Mouse (Mus musculus) CH12.LX (cell line): ENCODE results near the gene Cpne8.

ENCODE experiments used
- BHLHE40 ChIP-seq: IDR thresholded peaks from 2 replicates; pipeline ENCODE4 v1.6.1; 2011; ENCODE audit warnings: mild to moderate bottlenecking, low read depth, low read length, improper control_type of control experiment
- CTCF ChIP-seq, 2 experiments: IDR thresholded peaks in 1 of 2; conservative IDR thresholded peaks in 1 of 2; 2 replicates each; pipeline ENCODE4 v1.5.1; 2011 to 2012; ENCODE audit warnings: low read depth in 2 of 2, low read length in 2 of 2, improper control_type of control experiment in 1 of 2, inconsistent platforms in 1 of 2, mild to moderate bottlenecking in 1 of 2, moderate library complexity in 1 of 2
- EP300 ChIP-seq: IDR thresholded peaks from 2 replicates; pipeline ENCODE4 v1.6.1; 2011; ENCODE audit warnings: low read length, improper control_type of control experiment
- ETS1 ChIP-seq: conservative IDR thresholded peaks from 2 replicates; pipeline ENCODE4 v1.6.1; 2012; ENCODE audit warnings: low read depth, mild to moderate bottlenecking, inconsistent platforms, low read length, improper control_type of control experiment, moderate library complexity
- HCFC1 ChIP-seq: IDR thresholded peaks from 2 replicates; pipeline ENCODE4 v1.6.1; 2012; ENCODE audit warnings: low read depth, mild to moderate bottlenecking, inconsistent platforms, low read length, improper control_type of control experiment
- MAFK ChIP-seq: IDR thresholded peaks from 2 replicates; pipeline ENCODE4 v1.6.1; 2011; ENCODE audit warnings: low read length, improper control_type of control experiment; ENCODE audit not compliant: insufficient replicate concordance
- MAX ChIP-seq: IDR thresholded peaks from 2 replicates; pipeline ENCODE4 v1.6.1; 2011; ENCODE audit warnings: low read length, improper control_type of control experiment
- NELFE ChIP-seq: IDR thresholded peaks from 2 replicates; pipeline ENCODE4 v1.6.1; 2011; ENCODE audit warnings: low read depth, low read length, improper control_type of control experiment
- PAX5 ChIP-seq: IDR thresholded peaks from 2 replicates; pipeline ENCODE4 v1.6.1; 2012; ENCODE audit warnings: low read length, inconsistent platforms, mixed read lengths
- POLR2A ChIP-seq: IDR thresholded peaks from 2 replicates; pipeline ENCODE4 v1.6.1; 2011; ENCODE audit warnings: low read depth, mild to moderate bottlenecking, improper control_type of control experiment, low read length
- POLR2AphosphoS2 ChIP-seq: IDR thresholded peaks from 2 replicates; pipeline ENCODE4 v1.6.1; 2011; ENCODE audit warnings: low read depth, low read length, improper control_type of control experiment
- TCF12 ChIP-seq: IDR thresholded peaks from 2 replicates; pipeline ENCODE4 v1.6.1; 2014; ENCODE audit warnings: low read depth, mild to moderate bottlenecking, inconsistent platforms, low read length, improper control_type of control experiment
- ZC3H11A ChIP-seq: IDR thresholded peaks from 2 replicates; pipeline ENCODE4 v1.6.1; 2012; ENCODE audit warnings: low read depth, mild to moderate bottlenecking, inconsistent platforms, low read length, improper control_type of control experiment
- ZMIZ1 ChIP-seq: IDR thresholded peaks from 2 replicates; pipeline ENCODE4 v1.6.1; 2012; ENCODE audit warnings: low read depth, mild to moderate bottlenecking, inconsistent platforms, low read length, improper control_type of control experiment

GRCm38 (mm10) chr15:90568050-90568449, 111.2 kb downstream of the Cpne8 start:
- TF ChIP-seq POLR2A = no peak
- no peak for TF ChIP-seq HCFC1
- no peak for TF ChIP-seq EP300
- TF ChIP-seq CTCF (conservative IDR thresholded peaks at IDR 0.05 in 1 of 2, IDR thresholded peaks at IDR 0.05 in 1 of 2; ENCODE audit: low read depth in 2 of 2, low read length in 2 of 2) = no peak
- no peak for TF ChIP-seq TCF12
- TF ChIP-seq POLR2AphosphoS2 = no peak
- TF ChIP-seq MAFK = no peak
- TF ChIP-seq NELFE = no peak
- TF ChIP-seq PAX5 = no peak
- no peak for TF ChIP-seq ZMIZ1
- no peak for TF ChIP-seq MAX
- TF ChIP-seq BHLHE40 = no peak
- no peak for TF ChIP-seq ETS1
- no peak for TF ChIP-seq ZC3H11A
